Mouse (Mus musculus) hindbrain, embryonic 15.5 days (tissue): ENCODE data around the gene Nek11. TPM values are rescaled to one million over a fixed set of nuclear protein-coding genes. Genes with fewer than 3 reads are reported as not detected.

Experiments
- ATAC-seq: fragments of 200-750 bp; cut with Nextera tagmentation; 2 replicates; pipeline ENCODE4 v1.8.0; 2017; ENCODE audit warnings: low read depth, moderate number of reproducible peaks, moderate TSS enrichment; ENCODE audit not compliant: low FRiP score
- H3K27ac ChIP-seq: fragments of 300-500 bp; sonication (generic); replicated peaks from 2 replicates; pipeline ENCODE4 v1.5.1; 2015; ENCODE audit warnings: mild to moderate bottlenecking, inconsistent platforms
- H3K27me3 ChIP-seq: fragments of 300-500 bp; sonication (generic); 2 replicates; pipeline ENCODE4 v1.6.1; 2015; ENCODE audit warnings: control low read depth, inconsistent platforms
- H3K36me3 ChIP-seq: fragments of 300-500 bp; sonication (generic); 2 replicates; pipeline ENCODE4 v1.6.1; 2015; ENCODE audit warnings: control low read depth, inconsistent platforms
- H3K4me1 ChIP-seq: fragments of 300-500 bp; sonication (generic); replicated peaks from 2 replicates; pipeline ENCODE4 v1.6.1; 2015; ENCODE audit warnings: control low read depth, inconsistent platforms
- H3K4me2 ChIP-seq: fragments of 300-500 bp; sonication (generic); 2 replicates; pipeline ENCODE4 v1.6.1; 2015; ENCODE audit warnings: moderate library complexity, mild to moderate bottlenecking, inconsistent platforms
- H3K4me3 ChIP-seq: fragments of 300-500 bp; sonication (generic); 2 replicates; pipeline ENCODE4 v1.5.1; 2015; ENCODE audit warnings: mild to moderate bottlenecking, inconsistent platforms
- H3K9ac ChIP-seq: fragments of 300-500 bp; sonication (generic); 2 replicates; pipeline ENCODE4 v1.6.1; 2015; ENCODE audit warnings: inconsistent platforms
- H3K9me3 ChIP-seq: fragments of 300-500 bp; sonication (generic); 2 replicates; pipeline ENCODE4 v1.6.1; 2016; ENCODE audit warnings: control low read depth, inconsistent platforms
- WGBS: fragments of 180-500 bp; shearing (Covaris S2); methylation state at CpG from one replicate; pipeline ENCODE4 v1.1.7; 2015; 5-methylcytosine and 5-hydroxymethylcytosine counted together
- polyA plus RNA-seq: library from polyadenylated mRNA; unstranded; fragments of >200 nt; fragmentation: Nextera tagmentation; extraction: Ambion mirVana; gene quantifications from 2 replicates; pipeline ENCODE4 v1.2.1, GENCODE M21; 2015

Nek11 gene
- 2.7 and 2.9 TPM in 2 replicates for polyA plus RNA-seq

DNA sequence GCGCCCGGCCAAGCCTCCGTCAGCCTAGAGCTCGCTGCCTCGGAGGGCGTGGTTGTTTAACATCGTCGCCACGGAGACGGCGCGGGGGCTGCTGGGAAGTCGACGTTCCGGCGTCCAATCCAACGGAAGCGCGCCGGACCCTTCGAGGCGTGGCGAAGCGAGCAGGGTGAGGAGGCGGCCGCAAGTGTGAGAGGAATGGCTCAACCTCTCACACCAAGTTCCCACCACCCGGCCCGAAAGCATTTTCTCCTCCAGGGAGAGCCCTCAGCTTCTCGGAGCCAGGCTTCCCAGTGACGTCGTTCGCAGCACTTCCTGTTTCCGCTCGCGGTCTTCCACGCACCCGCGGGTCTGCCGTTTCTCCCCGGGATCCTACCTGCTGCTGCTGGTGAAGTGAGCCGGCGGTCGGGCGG lies at the start of gene Nek11, which contains the start of gene Aste1:
Gene Nek11 (minus strand): TSS at position 307 of the 410 bp plus-strand sequence.
Gene Aste1 (plus strand): TSS at position 175 of the 410 bp plus-strand sequence.
- peaks cover 9% of the 10 kb centered on the region; the same call in 1 of the 2 replicates for H3K36me3 ChIP-seq
- 0 out of 2 replicates have a peak, but pooled peaks cover 4% of the 10 kb centered on the region for H3K27me3 ChIP-seq
- H3K27ac ChIP-seq, result peak within 1 kb of the TSS; percentile 83
- H3K4me2 ChIP-seq, result peak within 1 kb of the TSS; percentile 92
- peak; percentile 96 for ATAC-seq
- H3K4me1 ChIP-seq, result peaks cover 48% of the 10 kb centered on the region
- H3K9me3 ChIP-seq, result no peaks in the 10 kb centered on the region
- peak within 1 kb of the TSS; percentile 93 for H3K4me3 ChIP-seq
- under 1% methylated on average over 43 of the region's 44 CpGs for WGBS
- peak within 1 kb of the TSS; percentile 74 for H3K9ac ChIP-seq

DNA sequence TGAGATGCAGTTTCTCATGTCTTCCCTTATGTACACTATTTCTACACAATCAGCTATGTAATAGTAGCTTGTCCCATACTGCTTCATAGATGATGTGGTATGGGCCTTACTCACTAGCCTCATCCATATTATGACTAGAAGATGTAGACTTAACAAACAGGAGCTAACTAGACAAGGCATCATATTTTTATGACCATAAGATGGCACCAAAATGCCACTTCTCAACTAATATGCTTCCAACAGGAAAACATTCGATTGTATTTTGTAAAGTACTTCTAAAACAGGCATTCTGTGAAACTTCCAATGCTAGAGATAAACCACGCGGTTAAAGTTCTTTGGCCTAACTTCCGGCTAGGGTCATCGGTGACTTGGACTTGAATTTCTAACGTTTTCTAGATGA lies 13.2 kb upstream of the Nek11 start:
- no peak overlapping the region for H3K4me3 ChIP-seq
- no peaks in the 10 kb centered on the region for H3K27me3 ChIP-seq
- peaks cover 15% of the 10 kb centered on the region; the same call in 1 of the 2 replicates for H3K36me3 ChIP-seq
- H3K9ac ChIP-seq, result no peak overlapping the region
- no peak overlapping the region for H3K4me2 ChIP-seq
- H3K4me1 ChIP-seq, result no peaks in the 10 kb centered on the region
- no peak for ATAC-seq
- H3K27ac ChIP-seq, result no peak overlapping the region
- 93% methylated on average over 6 of the region's 6 CpGs for whole genome bisulfite sequencing
- H3K9me3 ChIP-seq, result no peaks in the 10 kb centered on the region

DNA sequence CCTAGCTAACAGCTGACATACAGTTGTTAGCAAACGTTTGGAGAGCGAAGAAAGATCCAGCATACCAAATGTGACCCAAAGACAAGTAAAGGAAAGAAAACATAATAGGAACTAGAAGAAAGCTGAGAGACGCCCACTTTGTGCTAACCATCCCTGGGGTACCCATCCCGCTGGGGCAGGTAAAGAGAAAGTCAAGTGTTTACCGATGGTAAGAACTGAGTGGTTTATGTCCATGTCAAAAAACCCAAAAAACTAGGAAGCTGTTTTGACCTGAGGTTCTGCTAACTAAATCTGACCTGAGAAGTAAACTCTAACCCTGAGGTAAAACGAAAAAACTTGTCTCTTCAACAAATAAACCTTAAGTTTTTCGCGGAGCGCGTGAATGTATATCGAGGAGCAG lies 604 bp downstream of the Nek11 start:
- peak overlapping the region; percentile 93 for H3K4me3 ChIP-seq
- peak overlapping the region; percentile 83; the same call in 1 of the 2 replicates for H3K27ac ChIP-seq
- 0 out of 2 replicates have a peak, but pooled peaks cover 4% of the 10 kb centered on the region for H3K27me3 ChIP-seq
- no peaks in the 10 kb centered on the region for H3K9me3 ChIP-seq
- H3K36me3 ChIP-seq, result peaks cover 9% of the 10 kb centered on the region; the same call in 1 of the 2 replicates
- H3K4me2 ChIP-seq, result peak overlapping the region; percentile 92
- peaks cover 43% of the 10 kb centered on the region for H3K4me1 ChIP-seq
- ATAC-seq, result peak; percentile 40
- WGBS, result 13% methylated on average over 11 of the region's 11 CpGs
- H3K9ac ChIP-seq, result peak overlapping the region; percentile 74

DNA sequence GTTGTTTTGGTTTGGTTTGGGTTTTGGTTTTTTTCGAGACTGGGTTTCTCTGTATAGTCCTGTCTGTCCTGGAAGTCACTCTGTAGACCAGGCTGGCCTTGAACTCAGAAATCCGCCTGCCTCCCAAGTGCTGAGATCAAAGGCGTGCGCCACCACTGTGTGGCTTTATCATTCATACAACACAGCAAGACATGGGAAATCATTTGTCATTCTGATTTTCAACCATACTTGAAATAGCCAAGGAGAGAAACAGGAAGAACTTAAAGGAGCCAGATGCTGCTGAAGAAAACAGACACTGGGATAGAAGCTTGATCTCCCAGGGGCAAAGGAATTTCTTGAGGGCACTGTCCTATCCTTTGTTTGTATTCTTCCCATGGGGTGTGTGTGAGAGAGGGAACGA lies 4.7 kb downstream of the Nek11 start:
- Histone ChIP-seq H3K27me3 (0 out of 2 replicates have a peak, but pooled peaks cover 4% of the 10 kb centered on the region), H3K27ac (no peak overlapping the region), H3K4me2 (no peak overlapping the region), H3K9ac (no peak overlapping the region), H3K36me3 (no peaks in the 10 kb centered on the region), H3K4me3 (no peak overlapping the region), H3K9me3 (no peaks in the 10 kb centered on the region), H3K4me1 (peaks cover 7% of the 10 kb centered on the region; the same call in 1 of the 2 replicates)
- WGBS, result 70% methylated on average over 4 of the region's 5 CpGs
- no peak for ATAC-seq

DNA sequence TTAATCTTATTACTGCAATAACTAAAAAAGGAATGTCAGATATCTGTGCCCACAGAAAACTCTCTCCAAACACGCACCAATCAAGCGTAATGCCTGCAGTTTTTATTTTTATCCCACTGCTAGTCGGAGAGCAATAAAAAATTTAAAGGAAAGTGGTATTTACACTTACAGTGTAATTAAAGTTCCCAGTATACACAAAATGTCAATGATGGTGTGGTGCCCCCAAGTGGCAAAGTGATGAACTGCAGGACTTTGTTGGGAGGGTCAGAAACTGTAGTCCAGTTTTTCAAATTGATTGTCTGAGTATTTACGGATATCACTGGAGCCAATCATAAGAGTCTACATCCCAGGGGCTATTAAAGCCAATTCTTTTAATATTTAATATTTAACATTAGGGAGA lies 6.0 kb downstream of the Nek11 start:
- 0 out of 2 replicates have a peak, but pooled peaks cover 4% of the 10 kb centered on the region for H3K27me3 ChIP-seq
- no peak overlapping the region for H3K27ac ChIP-seq

DNA sequence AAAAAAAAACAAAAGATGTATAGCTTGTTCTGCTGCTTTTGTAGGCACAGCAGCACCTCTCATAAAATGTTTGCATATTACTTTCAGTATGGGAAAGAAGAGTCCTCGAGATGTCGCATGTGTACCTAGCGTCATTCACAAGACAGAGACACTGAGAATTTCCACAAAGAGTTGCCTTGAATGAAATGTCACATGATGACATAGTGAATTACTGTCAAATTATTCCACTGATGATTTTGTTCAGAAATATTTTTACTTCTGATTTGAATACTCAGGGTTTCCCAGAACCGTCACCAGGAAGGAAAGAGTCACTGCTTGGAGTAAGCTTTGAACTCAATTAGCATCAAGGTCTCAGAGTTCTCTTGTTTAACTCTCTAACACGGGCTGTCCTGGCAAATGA lies 7.9 kb downstream of the Nek11 start:
- no peak for ATAC-seq
- 89% methylated on average over 5 of the region's 5 CpGs for WGBS
- Histone ChIP-seq H3K9me3 (no peaks in the 10 kb centered on the region), H3K4me2 (no peak overlapping the region), H3K4me1 (no peaks in the 10 kb centered on the region), H3K9ac (no peak overlapping the region), H3K27ac (no peak overlapping the region), H3K4me3 (no peak overlapping the region), H3K36me3 (no peaks in the 10 kb centered on the region), H3K27me3 (no peaks in the 10 kb centered on the region)

More for the DNA sequence above, 6.0 kb downstream of the Nek11 start:
- no peak overlapping the region for H3K9ac ChIP-seq
- no peaks in the 10 kb centered on the region for H3K4me1 ChIP-seq
- H3K4me2 ChIP-seq, result no peak overlapping the region
- WGBS, result 13% methylated on average over 4 of the region's 4 CpGs
- no peaks in the 10 kb centered on the region for H3K36me3 ChIP-seq
- no peak for ATAC-seq
- no peaks in the 10 kb centered on the region for H3K9me3 ChIP-seq
- no peak overlapping the region for H3K4me3 ChIP-seq

DNA sequence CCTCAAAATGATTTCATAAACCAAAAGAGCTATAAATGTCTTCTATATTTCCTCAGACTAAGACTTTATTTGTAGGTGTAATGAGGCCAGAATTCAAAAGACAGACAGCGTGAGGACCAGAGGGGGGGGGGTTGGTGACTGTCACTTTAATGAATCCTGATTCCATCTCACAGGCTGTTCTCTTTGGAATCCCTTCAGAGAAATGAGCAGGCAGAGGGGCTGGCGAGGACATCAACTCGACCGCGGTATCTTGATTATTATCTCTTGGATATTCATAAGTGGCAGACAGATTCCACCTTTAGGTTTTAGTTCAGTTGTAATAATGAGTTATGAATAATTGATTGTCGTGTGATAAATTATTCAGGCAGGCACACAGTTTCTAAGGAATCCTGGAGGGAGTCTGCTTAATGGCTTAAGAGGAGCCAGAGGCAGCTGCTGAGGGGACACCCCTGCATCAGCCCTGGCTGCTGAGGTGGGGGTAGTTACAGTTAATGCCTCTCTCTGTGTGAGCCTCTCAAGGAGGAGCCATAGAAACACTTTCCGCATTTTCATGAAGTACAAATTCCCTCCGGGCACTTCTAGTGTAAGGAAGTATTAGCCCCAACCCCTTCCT lies 15.7 kb downstream of the Nek11 start:
- Histone ChIP-seq H3K4me1 (peaks cover 13% of the 10 kb centered on the region), H3K27ac (no peak overlapping the region), H3K9ac (no peak overlapping the region), H3K9me3 (no peaks in the 10 kb centered on the region), H3K27me3 (no peaks in the 10 kb centered on the region), H3K36me3 (no peaks in the 10 kb centered on the region), H3K4me3 (no peak overlapping the region), H3K4me2 (no peak overlapping the region)
- 38% methylated on average over 8 of the region's 8 CpGs for WGBS
- peak; percentile 79 for ATAC-seq

DNA sequence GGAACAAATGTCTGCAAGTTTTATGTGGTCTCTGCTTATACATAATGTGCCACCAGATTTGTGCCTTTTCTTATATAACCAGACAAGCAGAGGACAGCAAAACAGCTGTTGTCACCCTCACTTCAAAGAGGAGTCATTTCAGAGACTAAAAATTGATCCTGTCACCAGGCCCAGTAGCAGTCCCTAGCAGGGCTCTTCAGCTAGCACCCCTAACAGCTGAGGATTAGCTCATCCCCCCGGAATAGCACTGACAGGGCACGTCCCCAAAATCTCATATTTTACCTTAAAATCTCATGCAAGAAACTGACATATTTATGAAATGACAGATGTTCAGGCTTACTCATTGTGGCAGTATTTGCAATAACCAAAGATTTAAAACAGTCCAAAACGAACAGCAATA lies 17.7 kb downstream of the Nek11 start:
- Histone ChIP-seq H3K4me3 (no peak overlapping the region), H3K4me1 (peaks cover 13% of the 10 kb centered on the region), H3K36me3 (no peaks in the 10 kb centered on the region), H3K9me3 (no peaks in the 10 kb centered on the region), H3K9ac (no peak overlapping the region), H3K4me2 (no peak overlapping the region), H3K27me3 (no peaks in the 10 kb centered on the region), H3K27ac (no peak overlapping the region)
- no peak for ATAC-seq
- 80% methylated on average over 3 of the region's 3 CpGs for WGBS

DNA sequence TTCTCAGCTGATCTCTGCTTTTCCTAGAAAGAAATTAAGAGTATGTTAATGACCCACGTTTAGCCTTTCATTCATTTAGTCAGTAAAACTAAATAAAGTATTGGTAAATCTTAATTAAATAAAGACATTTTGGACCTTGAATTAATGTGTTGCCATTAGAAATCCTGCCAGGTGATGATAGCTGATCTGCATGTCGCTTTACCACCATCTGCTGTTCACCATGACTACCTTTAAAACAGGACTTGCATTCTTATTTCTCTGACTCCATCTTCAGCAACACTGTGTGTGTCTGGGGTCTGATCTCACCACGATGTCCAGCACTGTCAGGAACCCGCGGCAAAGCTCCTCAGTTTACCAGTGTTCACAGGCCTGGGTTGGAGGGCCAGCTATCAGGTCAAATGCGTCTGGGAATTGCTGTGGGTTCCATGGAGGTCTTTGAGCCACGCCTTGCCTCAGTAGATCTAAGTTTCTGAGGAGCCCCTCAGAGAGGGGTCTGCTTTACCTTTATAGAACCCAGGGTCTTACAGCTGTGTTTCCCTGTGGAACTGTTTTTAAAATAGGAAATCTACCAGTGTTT lies 18.3 kb downstream of the Nek11 start:
- H3K27me3 ChIP-seq, result no peaks in the 10 kb centered on the region
- no peak for ATAC-seq
- no peaks in the 10 kb centered on the region for H3K36me3 ChIP-seq
- peaks cover 13% of the 10 kb centered on the region for H3K4me1 ChIP-seq
- H3K9ac ChIP-seq, result no peak overlapping the region
- H3K4me2 ChIP-seq, result no peak overlapping the region
- H3K4me3 ChIP-seq, result no peak overlapping the region
- WGBS, result 72% methylated on average over 7 of the region's 7 CpGs
- H3K9me3 ChIP-seq, result no peaks in the 10 kb centered on the region
- H3K27ac ChIP-seq, result no peak overlapping the region

DNA sequence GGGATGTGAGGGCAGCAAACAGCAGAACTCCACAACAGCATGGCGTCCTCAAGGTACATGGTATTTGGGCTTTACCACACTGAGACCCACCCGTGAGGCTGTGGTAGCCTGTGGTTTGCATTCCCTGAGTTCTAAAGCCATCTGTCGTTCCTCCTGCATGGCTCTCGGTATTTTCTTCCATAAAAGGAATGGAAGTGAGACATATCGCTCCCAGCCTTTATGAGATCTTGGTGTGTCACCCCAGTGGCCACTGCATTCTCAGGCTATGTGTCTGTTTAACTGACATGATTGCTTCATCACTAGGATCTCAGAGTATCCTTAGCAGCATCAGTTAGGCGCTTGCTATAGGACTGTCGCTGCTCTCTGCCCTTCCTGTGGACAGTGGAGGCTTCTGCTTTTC lies 18.9 kb downstream of the Nek11 start:
- H3K4me1 ChIP-seq, result peaks cover 13% of the 10 kb centered on the region
- H3K27me3 ChIP-seq, result no peaks in the 10 kb centered on the region
- no peak overlapping the region for H3K27ac ChIP-seq
- H3K4me3 ChIP-seq, result no peak overlapping the region
- ATAC-seq, result no peak
- no peak overlapping the region for H3K4me2 ChIP-seq
- H3K9me3 ChIP-seq, result no peaks in the 10 kb centered on the region
- no peak overlapping the region for H3K9ac ChIP-seq
- H3K36me3 ChIP-seq, result no peaks in the 10 kb centered on the region
- 61% methylated on average over 7 of the region's 7 CpGs for WGBS

DNA sequence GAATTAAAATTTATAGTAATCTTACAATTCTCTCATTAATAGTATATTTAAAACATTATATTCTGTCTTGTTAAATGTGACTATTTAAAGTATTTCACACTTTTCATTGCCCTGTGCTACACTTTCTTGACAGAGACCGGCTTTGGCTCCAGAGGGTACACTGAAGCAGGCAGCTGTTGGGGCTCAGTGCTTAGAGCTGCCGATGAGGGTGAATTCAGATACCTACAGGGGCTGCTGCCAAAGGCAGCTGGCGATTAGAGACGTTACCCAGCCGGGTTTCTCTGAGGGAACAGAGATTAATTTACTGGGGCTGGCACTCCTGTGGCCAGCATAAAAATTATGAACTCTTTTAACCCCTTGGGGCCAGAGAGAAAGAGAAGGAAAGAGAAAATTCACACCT lies 21.0 kb downstream of the Nek11 start:
- Histone ChIP-seq H3K9me3 (no peaks in the 10 kb centered on the region), H3K27me3 (no peaks in the 10 kb centered on the region), H3K36me3 (no peaks in the 10 kb centered on the region), H3K9ac (no peak overlapping the region), H3K4me2 (no peak overlapping the region), H3K4me3 (no peak overlapping the region), H3K27ac (no peak overlapping the region), H3K4me1 (peaks cover 6% of the 10 kb centered on the region)
- 39% methylated on average over 5 of the region's 5 CpGs for WGBS
- ATAC-seq, result no peak

DNA sequence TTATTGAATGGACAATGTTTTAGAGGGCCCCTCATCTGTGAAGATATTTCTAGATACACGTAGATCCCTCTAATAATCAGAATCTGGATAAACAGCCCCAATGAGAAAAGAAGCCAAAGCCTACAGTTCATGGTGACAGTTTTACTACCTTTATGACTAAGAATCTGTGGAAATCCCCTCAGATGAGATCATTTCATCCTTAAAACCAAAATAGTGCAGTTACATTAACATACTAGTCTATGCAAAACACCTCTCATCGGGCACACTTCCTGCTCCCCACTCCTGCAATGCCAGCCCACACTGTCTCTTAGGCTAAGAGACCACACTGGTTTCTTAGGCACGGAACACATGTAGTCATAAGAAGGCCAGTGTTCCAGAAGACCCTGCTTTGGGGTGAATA lies 26.7 kb downstream of the Nek11 start:
- no peaks in the 10 kb centered on the region for H3K4me1 ChIP-seq
- no peaks in the 10 kb centered on the region for H3K27me3 ChIP-seq
- ATAC-seq, result no peak
- WGBS, result 93% methylated on average over 3 of the region's 3 CpGs
- no peak overlapping the region for H3K4me3 ChIP-seq
- H3K9me3 ChIP-seq, result no peaks in the 10 kb centered on the region
- H3K4me2 ChIP-seq, result no peak overlapping the region
- H3K27ac ChIP-seq, result no peak overlapping the region
- H3K36me3 ChIP-seq, result no peaks in the 10 kb centered on the region
- H3K9ac ChIP-seq, result no peak overlapping the region
